Mouse (Mus musculus): ENCODE data around the gene Dcaf11. TPM values are rescaled to one million over a fixed set of nuclear protein-coding genes. Genes with fewer than 3 reads are reported as not detected.

Dcaf11 gene
- polyA plus RNA-seq, 1 experiment from 2014 or later = 93.4 TPM

- no peak for TF ChIP-seq CTCF (IDR thresholded peaks at IDR 0.05)
- no peak for TF ChIP-seq EP300 (IDR thresholded peaks at IDR 0.05)
- Histone ChIP-seq H3K9me3 (ENCODE audit: low read length) (no peaks in the 10 kb centered on the region), H3K4me1 (ENCODE audit: insufficient read depth, low read depth, low read length) (peaks cover 10% of the 10 kb centered on the region), H3K4me2 (replicated peaks; ENCODE audit: low read depth, low read length) (peak within 1 kb of the TSS; percentile 94), H3K36me3 (ENCODE audit: insufficient read depth, low read length) (peaks cover 17% of the 10 kb centered on the region), H3K27ac (ENCODE audit: low read length) (peak within 1 kb of the TSS; percentile 96), H3K9ac (replicated peaks; ENCODE audit: low read depth) (peak within 1 kb of the TSS; percentile 88), H3K27me3 (replicated peaks; ENCODE audit: insufficient read depth, low read length) (no peaks in the 10 kb centered on the region), H3K4me3 (ENCODE audit: low read depth, low read length) (peak within 1 kb of the TSS; percentile 91)
- under 1% methylated on average over 22 of the region's 22 CpGs for WGBS
- ATAC-seq (peak; percentile 94), DNase-seq (ENCODE audit: low spot score) (peak; percentile 100)
Observed at GRCm38 (mm10) chr14:55590748-55591330, 31.0 kb downstream of the Dcaf11 start, which contains the start of gene Psme2. Gene Psme2 (minus strand): TSS chr14:55591113.

GRCm38 (mm10) chr14:55591331-55591891 is 31.6 kb downstream of the Dcaf11 start, which contains the start of gene Rnf31:
Gene Rnf31 (plus strand): TSS chr14:55591708.
- Histone ChIP-seq H3K4me2 (replicated peaks; ENCODE audit: low read depth, low read length) (peak within 1 kb of the TSS; percentile 94), H3K27me3 (replicated peaks; ENCODE audit: insufficient read depth, low read length) (no peaks in the 10 kb centered on the region), H3K9ac (replicated peaks; ENCODE audit: low read depth) (peak within 1 kb of the TSS; percentile 88), H3K27ac (ENCODE audit: low read length) (peak within 1 kb of the TSS; percentile 96), H3K9me3 (ENCODE audit: low read length) (no peaks in the 10 kb centered on the region), H3K36me3 (ENCODE audit: insufficient read depth, low read length) (peaks cover 23% of the 10 kb centered on the region), H3K4me3 (ENCODE audit: low read depth, low read length) (peak within 1 kb of the TSS; percentile 91), H3K4me1 (ENCODE audit: insufficient read depth, low read depth, low read length) (peaks cover 10% of the 10 kb centered on the region)
- ATAC-seq = peak; percentile 91
- DNase-seq (ENCODE audit: low spot score) = peak; percentile 100
- no peak for TF ChIP-seq CTCF (IDR thresholded peaks at IDR 0.05)
- TF ChIP-seq EP300 (IDR thresholded peaks at IDR 0.05) = peak; percentile 80; the same call in 1 of the 2 replicates
- whole genome bisulfite sequencing = 2% methylated on average over 28 of the region's 33 CpGs

GRCm38 (mm10) chr14:55592226-55592625 is 32.4 kb downstream of the Dcaf11 start:
- Histone ChIP-seq H3K9ac (replicated peaks; ENCODE audit: low read depth) (peak overlapping the region; percentile 88), H3K4me2 (replicated peaks; ENCODE audit: low read depth, low read length) (peak overlapping the region; percentile 94), H3K27me3 (replicated peaks; ENCODE audit: insufficient read depth, low read length) (no peaks in the 10 kb centered on the region), H3K4me3 (ENCODE audit: low read depth, low read length) (peak overlapping the region; percentile 91), H3K27ac (ENCODE audit: low read length) (peak overlapping the region; percentile 96), H3K9me3 (ENCODE audit: low read length) (no peaks in the 10 kb centered on the region), H3K36me3 (ENCODE audit: insufficient read depth, low read length) (peaks cover 26% of the 10 kb centered on the region), H3K4me1 (ENCODE audit: insufficient read depth, low read depth, low read length) (peaks cover 10% of the 10 kb centered on the region)
- DNase-seq (ENCODE audit: low spot score) = no peak
- no peak for TF ChIP-seq CTCF (IDR thresholded peaks at IDR 0.05)
- TF ChIP-seq EP300 (IDR thresholded peaks at IDR 0.05) = no peak
- ATAC-seq = no peak
- 4% methylated on average over 16 of the region's 16 CpGs for WGBS

GRCm38 (mm10) chr14:55596036-55596690 is 36.4 kb downstream of the Dcaf11 start:
- no peaks in the 10 kb centered on the region for H3K9me3 ChIP-seq (ENCODE audit: low read length)
- no peak overlapping the region for H3K9ac ChIP-seq (replicated peaks; ENCODE audit: low read depth)
- H3K27me3 ChIP-seq (replicated peaks; ENCODE audit: insufficient read depth, low read length) = no peaks in the 10 kb centered on the region
- peaks cover 49% of the 10 kb centered on the region for H3K36me3 ChIP-seq (ENCODE audit: insufficient read depth, low read length)
- TF ChIP-seq CTCF (IDR thresholded peaks at IDR 0.05) = no peak
- TF ChIP-seq EP300 (IDR thresholded peaks at IDR 0.05) = no peak
- no peak for ATAC-seq
- H3K27ac ChIP-seq (ENCODE audit: low read length) = no peak overlapping the region
- no peak overlapping the region for H3K4me2 ChIP-seq (replicated peaks; ENCODE audit: low read depth, low read length)
- H3K4me3 ChIP-seq (ENCODE audit: low read depth, low read length) = no peak overlapping the region
- 74% methylated on average over 13 of the region's 13 CpGs for WGBS
- no peak for DNase-seq (ENCODE audit: low spot score)
- H3K4me1 ChIP-seq (ENCODE audit: insufficient read depth, low read depth, low read length) = peaks cover 7% of the 10 kb centered on the region

- H3K4me3 ChIP-seq (ENCODE audit: low read depth, low read length) = no peak overlapping the region
- no peak overlapping the region for H3K4me2 ChIP-seq (replicated peaks; ENCODE audit: low read depth, low read length)
- no peak overlapping the region for H3K27ac ChIP-seq (ENCODE audit: low read length)
- H3K9me3 ChIP-seq (ENCODE audit: low read length) = no peaks in the 10 kb centered on the region
- 95% methylated on average over 21 of the region's 21 CpGs for WGBS
- TF ChIP-seq CTCF (IDR thresholded peaks at IDR 0.05) = no peak
- no peak for TF ChIP-seq EP300 (IDR thresholded peaks at IDR 0.05)
- no peak overlapping the region for H3K9ac ChIP-seq (replicated peaks; ENCODE audit: low read depth)
- H3K36me3 ChIP-seq (ENCODE audit: insufficient read depth, low read length) = peaks cover 52% of the 10 kb centered on the region
- ATAC-seq = no peak
- H3K4me1 ChIP-seq (ENCODE audit: insufficient read depth, low read depth, low read length) = no peaks in the 10 kb centered on the region; the same call in 1 of the 2 replicates
- H3K27me3 ChIP-seq (replicated peaks; ENCODE audit: insufficient read depth, low read length) = no peaks in the 10 kb centered on the region
- DNase-seq (ENCODE audit: low spot score) = no peak
Observed at GRCm38 (mm10) chr14:55598521-55599390, 39.0 kb downstream of the Dcaf11 start.
